Mouse (Mus musculus): ENCODE results near the gene Ranbp17. TPM values are rescaled to one million over a fixed set of nuclear protein-coding genes. Genes with fewer than 3 reads are reported as not detected.

The Ranbp17 gene
- polyA plus RNA-seq, 1 experiment = 0.09 TPM

- Histone ChIP-seq H3K36me3 (ENCODE audit: control insufficient read depth) (no peaks in the 10 kb centered on the region), H3K27me3 (ENCODE audit: control insufficient read depth) (no peaks in the 10 kb centered on the region), H3K4me1 (ENCODE audit: control insufficient read depth) (no peaks in the 10 kb centered on the region), H3K4me3 (replicated peaks) (no peak overlapping the region), H3K9me3 (ENCODE audit: control insufficient read depth, low read length) (no peaks in the 10 kb centered on the region)
- TF ChIP-seq TAL1 (IDR thresholded peaks at IDR 0.05; ENCODE audit: low read length) = no peak
- no peak for TF ChIP-seq GATA1 (IDR thresholded peaks at IDR 0.05; ENCODE audit: low read length)
Observed at GRCm38 (mm10) chr11:33533577-33533976, 20.0 kb upstream of the Ranbp17 start.

GRCm38 (mm10) chr11:33529576-33529975 is 16.0 kb upstream of the Ranbp17 start:
- no peak overlapping the region for H3K4me3 ChIP-seq (replicated peaks)
- no peaks in the 10 kb centered on the region for H3K36me3 ChIP-seq (ENCODE audit: control insufficient read depth)
- TF ChIP-seq TAL1 (IDR thresholded peaks at IDR 0.05; ENCODE audit: low read length) (no peak), GATA1 (IDR thresholded peaks at IDR 0.05; ENCODE audit: low read length) (no peak)
- H3K27me3 ChIP-seq (ENCODE audit: control insufficient read depth) = no peaks in the 10 kb centered on the region
- H3K4me1 ChIP-seq (ENCODE audit: control insufficient read depth) = no peaks in the 10 kb centered on the region
- no peaks in the 10 kb centered on the region for H3K9me3 ChIP-seq (ENCODE audit: control insufficient read depth, low read length)

DNA sequence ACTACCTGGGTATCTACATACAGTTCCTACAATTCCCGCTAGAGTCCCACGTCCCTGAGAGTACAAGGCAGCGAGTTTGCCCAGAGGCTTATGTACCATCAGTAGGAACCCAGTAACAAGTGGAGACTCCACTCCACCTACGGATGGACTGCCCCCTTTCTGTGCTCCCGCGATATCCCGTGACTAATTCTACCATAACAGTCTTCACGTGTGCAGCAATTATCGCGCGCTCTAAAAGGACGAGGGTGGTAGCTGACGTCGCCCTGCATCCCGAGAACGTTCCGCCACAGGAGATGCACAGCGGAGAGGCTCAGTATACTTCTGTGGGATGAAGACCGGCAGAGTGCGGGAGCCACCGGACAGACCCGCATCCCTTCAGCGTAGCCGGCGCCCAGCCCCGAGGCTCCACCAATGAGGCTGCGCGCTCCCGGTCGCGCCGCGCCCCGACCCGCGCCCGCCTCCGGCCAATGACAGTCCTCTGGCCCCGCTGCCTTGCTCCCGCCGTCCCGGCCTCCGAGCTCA is 631 bp downstream of the Ranbp17 start:
- Histone ChIP-seq H3K4me1 (ENCODE audit: control insufficient read depth) (peaks cover 20% of the 10 kb centered on the region), H3K36me3 (ENCODE audit: control insufficient read depth) (no peaks in the 10 kb centered on the region), H3K9me3 (ENCODE audit: control insufficient read depth, low read length) (no peaks in the 10 kb centered on the region), H3K4me3 (replicated peaks) (peak overlapping the region; percentile 90), H3K27me3 (ENCODE audit: control insufficient read depth) (no peaks in the 10 kb centered on the region)
- TF ChIP-seq TAL1 (IDR thresholded peaks at IDR 0.05; ENCODE audit: low read length) (no peak), GATA1 (IDR thresholded peaks at IDR 0.05; ENCODE audit: low read length) (no peak)

GRCm38 (mm10) chr11:33509401-33509800 is 4.1 kb downstream of the Ranbp17 start:
- Histone ChIP-seq H3K27me3 (ENCODE audit: control insufficient read depth) (no peaks in the 10 kb centered on the region), H3K4me1 (ENCODE audit: control insufficient read depth) (peaks cover 20% of the 10 kb centered on the region), H3K4me3 (replicated peaks) (no peak overlapping the region), H3K36me3 (ENCODE audit: control insufficient read depth) (no peaks in the 10 kb centered on the region), H3K9me3 (ENCODE audit: control insufficient read depth, low read length) (no peaks in the 10 kb centered on the region)
- TF ChIP-seq GATA1 (IDR thresholded peaks at IDR 0.05; ENCODE audit: low read length) (no peak), TAL1 (IDR thresholded peaks at IDR 0.05; ENCODE audit: low read length) (no peak)

GRCm38 (mm10) chr11:33485746-33486145 is 27.8 kb downstream of the Ranbp17 start:
- Histone ChIP-seq H3K4me1 (ENCODE audit: control insufficient read depth) (no peaks in the 10 kb centered on the region), H3K9me3 (ENCODE audit: control insufficient read depth, low read length) (no peaks in the 10 kb centered on the region), H3K36me3 (ENCODE audit: control insufficient read depth) (peaks cover 26% of the 10 kb centered on the region), H3K27me3 (ENCODE audit: control insufficient read depth) (no peaks in the 10 kb centered on the region), H3K4me3 (replicated peaks) (no peak overlapping the region)
- TF ChIP-seq TAL1 (IDR thresholded peaks at IDR 0.05; ENCODE audit: low read length) (no peak), GATA1 (IDR thresholded peaks at IDR 0.05; ENCODE audit: low read length) (no peak)

DNA sequence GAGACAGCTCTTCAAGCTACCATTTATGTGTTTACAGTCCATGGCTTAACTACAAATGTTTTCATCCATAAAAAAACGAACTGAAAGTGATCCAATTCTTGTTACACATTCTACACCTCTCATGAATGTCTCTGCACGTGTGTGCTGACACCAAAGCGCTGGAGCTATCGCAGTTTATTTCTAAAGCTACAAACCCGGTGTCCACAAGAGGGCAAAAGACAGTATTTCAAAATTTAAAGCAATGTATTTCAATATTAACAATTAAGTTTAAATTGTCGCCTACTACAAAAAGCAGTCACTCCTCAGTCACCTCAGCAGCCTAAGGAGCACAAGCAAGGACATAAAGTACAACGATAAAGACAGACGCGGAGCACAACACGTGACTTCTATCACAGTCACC is 33.1 kb downstream of the Ranbp17 start:
- peaks cover 4% of the 10 kb centered on the region; the same call in 1 of the 2 replicates for H3K4me1 ChIP-seq (ENCODE audit: control insufficient read depth)
- no peak for TF ChIP-seq TAL1 (IDR thresholded peaks at IDR 0.05; ENCODE audit: low read length)
- TF ChIP-seq GATA1 (IDR thresholded peaks at IDR 0.05; ENCODE audit: low read length) = no peak
- H3K9me3 ChIP-seq (ENCODE audit: control insufficient read depth, low read length) = no peaks in the 10 kb centered on the region
- H3K36me3 ChIP-seq (ENCODE audit: control insufficient read depth) = peaks cover 12% of the 10 kb centered on the region
- H3K27me3 ChIP-seq (ENCODE audit: control insufficient read depth) = no peaks in the 10 kb centered on the region
- no peak overlapping the region for H3K4me3 ChIP-seq (replicated peaks)

DNA sequence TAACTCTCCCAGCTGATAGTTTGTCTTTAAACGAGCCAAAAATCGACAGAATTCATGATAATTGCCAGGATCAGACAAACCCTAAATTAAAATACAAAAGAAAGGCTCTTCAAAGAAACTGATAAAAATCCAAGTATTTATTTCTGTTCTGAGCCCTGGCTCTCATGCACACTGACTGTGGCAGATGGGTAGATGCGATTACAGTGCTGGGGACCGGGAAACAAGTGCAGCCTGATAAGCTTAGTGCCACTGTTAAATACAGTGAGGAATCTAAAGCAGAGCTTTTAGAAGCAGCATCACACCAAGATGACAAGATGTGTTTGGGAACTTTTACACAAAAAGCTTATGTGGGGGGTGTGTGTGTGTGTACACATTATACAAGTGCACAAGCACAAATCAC is 34.3 kb downstream of the Ranbp17 start:
- Histone ChIP-seq H3K36me3 (ENCODE audit: control insufficient read depth) (peaks cover 12% of the 10 kb centered on the region), H3K27me3 (ENCODE audit: control insufficient read depth) (no peaks in the 10 kb centered on the region), H3K4me1 (ENCODE audit: control insufficient read depth) (peaks cover 4% of the 10 kb centered on the region; the same call in 1 of the 2 replicates), H3K9me3 (ENCODE audit: control insufficient read depth, low read length) (no peaks in the 10 kb centered on the region), H3K4me3 (replicated peaks) (no peak overlapping the region)
- TF ChIP-seq TAL1 (IDR thresholded peaks at IDR 0.05; ENCODE audit: low read length) (no peak), GATA1 (IDR thresholded peaks at IDR 0.05; ENCODE audit: low read length) (no peak)

DNA sequence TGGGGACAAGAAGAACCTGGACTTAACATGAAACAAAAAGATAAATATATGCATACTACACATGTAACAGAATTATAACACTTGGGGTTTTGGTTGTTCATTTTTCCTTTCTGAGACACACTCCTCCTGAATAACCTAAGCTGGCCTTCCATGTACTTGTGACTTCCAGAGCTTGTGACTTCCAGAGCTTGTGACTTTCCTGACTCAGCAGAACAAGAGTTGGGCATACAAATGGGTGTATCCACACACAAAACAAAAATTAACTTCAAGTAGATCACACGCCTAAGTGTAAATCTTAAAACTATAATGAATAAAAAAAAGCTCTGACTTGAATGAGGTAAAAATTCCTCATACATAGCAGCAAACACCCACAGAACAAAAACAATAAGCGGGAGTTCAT is 36.9 kb downstream of the Ranbp17 start:
- Histone ChIP-seq H3K4me1 (ENCODE audit: control insufficient read depth) (peaks cover 4% of the 10 kb centered on the region; the same call in 1 of the 2 replicates), H3K4me3 (replicated peaks) (no peak overlapping the region)

GRCm38 (mm10) chr11:33461172-33461571 is 52.4 kb downstream of the Ranbp17 start:
- Histone ChIP-seq H3K27me3 (ENCODE audit: control insufficient read depth) (no peaks in the 10 kb centered on the region), H3K36me3 (ENCODE audit: control insufficient read depth) (no peaks in the 10 kb centered on the region), H3K4me3 (replicated peaks) (no peak overlapping the region), H3K4me1 (ENCODE audit: control insufficient read depth) (peaks cover 3% of the 10 kb centered on the region), H3K9me3 (ENCODE audit: control insufficient read depth, low read length) (no peaks in the 10 kb centered on the region)
- TF ChIP-seq TAL1 (IDR thresholded peaks at IDR 0.05; ENCODE audit: low read length) (no peak), GATA1 (IDR thresholded peaks at IDR 0.05; ENCODE audit: low read length) (no peak)

More for the DNA sequence above, 36.9 kb downstream of the Ranbp17 start:
- Histone ChIP-seq H3K27me3 (ENCODE audit: control insufficient read depth) (no peaks in the 10 kb centered on the region), H3K36me3 (ENCODE audit: control insufficient read depth) (peaks cover 12% of the 10 kb centered on the region), H3K9me3 (ENCODE audit: control insufficient read depth, low read length) (no peaks in the 10 kb centered on the region)
- TF ChIP-seq TAL1 (IDR thresholded peaks at IDR 0.05; ENCODE audit: low read length) = no peak
- TF ChIP-seq GATA1 (IDR thresholded peaks at IDR 0.05; ENCODE audit: low read length) = no peak

GRCm38 (mm10) chr11:33454069-33454468 is 59.5 kb downstream of the Ranbp17 start:
- Histone ChIP-seq H3K4me3 (replicated peaks) (no peak overlapping the region), H3K4me1 (ENCODE audit: control insufficient read depth) (no peaks in the 10 kb centered on the region)
- TF ChIP-seq GATA1 (IDR thresholded peaks at IDR 0.05; ENCODE audit: low read length) = no peak
- TF ChIP-seq TAL1 (IDR thresholded peaks at IDR 0.05; ENCODE audit: low read length) = no peak

More at GRCm38 (mm10) chr11:33454069-33454468, 59.5 kb downstream of the Ranbp17 start:
- H3K27me3 ChIP-seq (ENCODE audit: control insufficient read depth) = no peaks in the 10 kb centered on the region
- no peaks in the 10 kb centered on the region for H3K9me3 ChIP-seq (ENCODE audit: control insufficient read depth, low read length)
- H3K36me3 ChIP-seq (ENCODE audit: control insufficient read depth) = no peaks in the 10 kb centered on the region
